Mouse (Mus musculus) heart, adult 2 months (tissue): Measurements from ENCODE around the gene Srgap1. TPM values are rescaled to one million over a fixed set of nuclear protein-coding genes. Genes with fewer than 3 reads are reported as not detected.
"Not testable (repeated sequence)": the region's sequence is repeated elsewhere in the genome, so short reads cannot be mapped to it uniquely, and the experiment has no call there.

ENCODE experiments used
- DNase-seq, 2 experiments: peaks; one replicate each; pipeline ENCODE4 v3.0.0; 2021
- H3K27ac ChIP-seq: fragments of 200-600 bp; 2 replicates; pipeline ENCODE4 v1.8.1; 2022
- H3K27me3 ChIP-seq: fragments of 200-500 bp; 2 replicates; pipeline ENCODE4 v1.6.1; 2012; ENCODE audit warnings: mild to moderate bottlenecking, low read length, inconsistent platforms, mixed read lengths; ENCODE audit not compliant: control insufficient read depth, insufficient read depth
- H3K36me3 ChIP-seq: fragments of 200-500 bp; 2 replicates; pipeline ENCODE4 v1.6.1; 2012; ENCODE audit warnings: low read length, inconsistent platforms; ENCODE audit not compliant: control insufficient read depth, insufficient read depth
- H3K4me1 ChIP-seq: fragments of 200-500 bp; 2 replicates; pipeline ENCODE4 v1.6.1; 2011; ENCODE audit warnings: low read length; ENCODE audit not compliant: control insufficient read depth, insufficient read depth
- H3K4me3 ChIP-seq: fragments of 200-600 bp; 2 replicates; pipeline ENCODE4 v1.8.1; 2022
- H3K79me2 ChIP-seq: fragments of 200-500 bp; replicated peaks from 2 replicates; pipeline ENCODE4 v1.6.1; 2012; ENCODE audit warnings: mild to moderate bottlenecking, inconsistent platforms, low read length, moderate library complexity, mixed read lengths; ENCODE audit not compliant: control insufficient read depth, insufficient read depth
- H3K9ac ChIP-seq: fragments of 200-500 bp; 2 replicates; pipeline ENCODE4 v1.6.1; 2012; ENCODE audit warnings: low read depth, mild to moderate bottlenecking, control low read depth, inconsistent platforms, low read length, mixed read lengths
- CTCF ChIP-seq: fragments of 200-600 bp; IDR thresholded peaks from 2 replicates; pipeline ENCODE4 v1.8.1; 2022; ENCODE audit warnings: antibody characterized with exemption, mild to moderate bottlenecking, moderate library complexity
- EP300 ChIP-seq: fragments of 200-500 bp; IDR thresholded peaks from 2 replicates; pipeline ENCODE4 v1.6.1; 2011; ENCODE audit warnings: low read depth, low read length, control low read depth; ENCODE audit not compliant: insufficient read depth
- POLR2A ChIP-seq: fragments of 200-500 bp; IDR thresholded peaks from 2 replicates; pipeline ENCODE4 v1.6.1; 2011; ENCODE audit warnings: mild to moderate bottlenecking, low read depth, low read length, control low read depth; ENCODE audit not compliant: insufficient read depth
- WGBS: fragments of 180-500 bp; shearing (Covaris S2); methylation state at CpG from one replicate; pipeline ENCODE4 v1.1.7; 2018; 5-methylcytosine and 5-hydroxymethylcytosine counted together
- intact Hi-C: fragments of 180-260 bp; cut with DNase I; formaldehyde crosslinking; loops from one replicate; pipeline ENCODE4 v1.15.1; 2025
- polyA plus RNA-seq: library from polyadenylated mRNA; depleted of rRNA; stranded (reverse); fragments of >200 nt; gene quantifications from 2 replicates; pipeline ENCODE4 v1.2.3, GENCODE M21; 2012
- total RNA-seq, 2 experiments: library from RNA; stranded (reverse); gene quantifications; 2 replicates each; pipeline ENCODE4 v1.2.3; 2021

The Srgap1 gene
- total and polyA plus RNA-seq, 3 experiments: 1.1 to 2.1 (median 1.3) TPM

GRCm38 (mm10) chr10:121767295-121767694 lies 279.8 kb downstream of the Srgap1 start:
- H3K36me3 ChIP-seq, H3K4me3 ChIP-seq, DNase-seq, H3K4me1 ChIP-seq, H3K27ac ChIP-seq, H3K79me2 ChIP-seq, H3K9ac ChIP-seq, intact Hi-C loops, H3K27me3 ChIP-seq: not testable (repeated sequence)
- peak; percentile 44 for TF ChIP-seq CTCF
- 81% methylated on average over 3 of the region's 3 CpGs for WGBS

GRCm38 (mm10) chr10:121765174-121766057 lies 281.7 kb downstream of the Srgap1 start:
- Histone ChIP-seq H3K27ac (no peak overlapping the region), H3K9ac (no peak overlapping the region), H3K4me1 (no peaks in the 10 kb centered on the region), H3K4me3 (no peak overlapping the region), H3K79me2 (no peaks in the 10 kb centered on the region), H3K27me3 (no peaks in the 10 kb centered on the region), H3K36me3 (no peaks in the 10 kb centered on the region)
- WGBS: 86% methylated on average over 10 of the region's 10 CpGs
- no peak for DNase-seq
- intact Hi-C loops: no loop called here
- TF ChIP-seq CTCF (no peak), POLR2A (no peak), EP300 (no peak)

GRCm38 (mm10) chr10:121764469-121765173 lies 282.5 kb downstream of the Srgap1 start:
- intact Hi-C loops: no loop called here
- no peak for DNase-seq
- Histone ChIP-seq H3K27me3 (no peaks in the 10 kb centered on the region), H3K9ac (no peak overlapping the region), H3K36me3 (no peaks in the 10 kb centered on the region), H3K4me3 (no peak overlapping the region), H3K4me1 (no peaks in the 10 kb centered on the region), H3K79me2 (no peaks in the 10 kb centered on the region), H3K27ac (no peak overlapping the region)
- no peak for TF ChIP-seq EP300
- peak; percentile 18; the same call in 1 of the 2 replicates for TF ChIP-seq CTCF
- 79% methylated on average over 13 of the region's 13 CpGs for WGBS

GRCm38 (mm10) chr10:121763191-121763590 lies 283.9 kb downstream of the Srgap1 start:
- TF ChIP-seq POLR2A: no peak
- TF ChIP-seq CTCF: no peak
- TF ChIP-seq EP300: no peak
- Histone ChIP-seq H3K27ac (no peak overlapping the region), H3K9ac (no peak overlapping the region), H3K4me3 (no peak overlapping the region), H3K79me2 (no peaks in the 10 kb centered on the region), H3K36me3 (no peaks in the 10 kb centered on the region), H3K27me3 (no peaks in the 10 kb centered on the region), H3K4me1 (no peaks in the 10 kb centered on the region)
- intact Hi-C loops: no loop called here
- 66% methylated on average over 10 of the region's 13 CpGs for WGBS
- no peak for DNase-seq

- H3K27me3 ChIP-seq: no peaks in the 10 kb centered on the region
- no peak overlapping the region for H3K27ac ChIP-seq
- no peaks in the 10 kb centered on the region for H3K4me1 ChIP-seq
- no peak for TF ChIP-seq POLR2A
- no peak for TF ChIP-seq CTCF
- TF ChIP-seq EP300: no peak
- intact Hi-C loops: no loop called here
- H3K36me3 ChIP-seq: no peaks in the 10 kb centered on the region
- H3K79me2 ChIP-seq: no peaks in the 10 kb centered on the region
- no peak overlapping the region for H3K9ac ChIP-seq
- WGBS: 76% methylated on average over 9 of the region's 9 CpGs
- DNase-seq: no peak
- H3K4me3 ChIP-seq: no peak overlapping the region
These were observed 285.0 kb downstream of the Srgap1 start for GRCm38 (mm10) chr10:121762141-121762540.

- no peaks in the 10 kb centered on the region for H3K79me2 ChIP-seq
- WGBS: 46% methylated on average over 8 of the region's 8 CpGs
- intact Hi-C loops: no loop called here
- no peaks in the 10 kb centered on the region for H3K36me3 ChIP-seq
- H3K27me3 ChIP-seq: no peaks in the 10 kb centered on the region
- no peak overlapping the region for H3K9ac ChIP-seq
- TF ChIP-seq CTCF: peak; percentile 51
- no peak for TF ChIP-seq EP300
- no peak for TF ChIP-seq POLR2A
- no peak overlapping the region for H3K4me3 ChIP-seq
- H3K27ac ChIP-seq: no peak overlapping the region
- DNase-seq: no peak
- no peaks in the 10 kb centered on the region; the same call in 1 of the 2 replicates for H3K4me1 ChIP-seq
These were observed 288.0 kb downstream of the Srgap1 start for GRCm38 (mm10) chr10:121759095-121759494.
